Mouse (Mus musculus) yolk sac, embryonic 10.5 days (tissue): ENCODE measurements around the gene E030030I06Rik.
A peak's percentile ranks its signal among the peaks of the same experiment; 100 is the strongest.
"Not testable (repeated sequence)": the region's sequence is repeated elsewhere in the genome, so short reads cannot be mapped to it uniquely, and the experiment has no call there.

ENCODE experiments used
- DNase-seq: peaks from one replicate; pipeline ENCODE4 v3.0.0-alpha.2; 2017; ENCODE audit warnings: low spot score

Gene E030030I06Rik

DNA sequence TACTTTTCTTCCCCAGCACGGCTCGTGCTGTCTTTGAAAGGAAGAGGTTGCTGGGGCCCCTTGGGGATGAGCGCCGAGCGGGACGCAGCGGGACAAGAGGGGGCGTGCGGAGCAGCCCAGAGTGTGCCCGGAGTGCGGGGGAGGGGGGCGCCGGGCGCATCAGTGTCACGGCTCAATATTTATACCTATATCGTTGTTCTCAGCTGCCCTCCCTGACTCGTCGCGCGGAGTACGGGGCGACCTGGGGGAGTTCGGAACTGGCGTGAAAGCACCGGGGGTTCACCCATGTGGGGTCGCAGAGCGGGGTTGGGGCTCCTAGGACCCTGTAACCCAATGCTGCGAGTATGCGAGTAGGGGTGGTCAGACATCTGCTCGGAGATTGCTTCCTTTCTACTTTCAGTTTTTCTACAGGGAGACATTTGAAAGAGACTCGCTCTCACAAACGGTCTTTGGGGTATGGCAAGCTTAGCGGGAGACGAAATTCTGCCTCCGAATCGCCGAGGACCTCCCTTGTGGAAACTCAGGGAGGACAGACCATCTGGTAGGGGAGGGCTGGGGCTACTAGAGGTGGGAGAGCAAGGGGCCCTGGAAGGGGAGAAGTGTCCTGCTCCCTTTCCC, at the start of gene E030030I06Rik:
TSS of gene E030030I06Rik (minus strand) at position 198 of the 618 bp plus-strand sequence.
- peak; percentile 35 for DNase-seq

DNA sequence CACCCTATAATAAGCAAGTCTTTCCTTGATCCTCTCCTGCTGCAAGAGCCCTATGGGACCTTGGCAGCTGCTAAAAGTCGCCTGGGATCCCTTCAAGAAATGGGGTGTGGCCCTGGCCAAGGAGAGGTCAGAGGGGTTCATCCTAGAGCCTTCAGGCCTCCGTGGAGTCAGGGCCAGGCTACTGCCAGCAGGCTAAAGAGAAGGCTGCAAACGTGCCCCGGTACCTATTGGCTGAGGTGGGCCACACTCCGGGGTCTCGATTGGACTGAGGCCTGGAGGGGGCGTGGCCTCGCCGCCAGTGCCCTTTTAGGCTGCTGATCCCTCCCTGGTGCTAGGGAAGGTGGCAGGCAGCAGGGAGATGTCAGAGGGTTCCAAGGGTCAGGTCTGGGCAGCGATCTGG, 42.0 kb upstream of the E030030I06Rik start:
- not testable (repeated sequence) for DNase-seq

DNA sequence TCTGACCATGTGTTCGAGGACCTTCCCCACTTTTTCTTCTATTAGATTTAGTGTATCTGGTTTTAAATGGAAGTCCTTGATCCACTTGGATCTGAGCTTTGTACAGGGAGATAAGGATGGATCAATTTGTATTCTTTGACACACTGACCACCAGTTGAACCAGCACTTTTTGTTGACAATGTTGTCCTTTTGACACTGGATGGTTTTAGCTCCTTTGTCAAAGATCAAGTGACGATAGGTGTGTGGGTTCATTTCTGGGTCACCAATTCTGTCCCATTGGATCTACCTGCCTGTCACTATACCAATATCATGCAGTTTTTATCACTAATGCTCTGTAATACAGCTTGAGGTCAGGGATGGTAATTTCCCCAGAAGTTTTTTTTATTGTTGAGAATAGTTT, 27.4 kb upstream of the E030030I06Rik start:
- DNase-seq = not testable (repeated sequence)

DNA sequence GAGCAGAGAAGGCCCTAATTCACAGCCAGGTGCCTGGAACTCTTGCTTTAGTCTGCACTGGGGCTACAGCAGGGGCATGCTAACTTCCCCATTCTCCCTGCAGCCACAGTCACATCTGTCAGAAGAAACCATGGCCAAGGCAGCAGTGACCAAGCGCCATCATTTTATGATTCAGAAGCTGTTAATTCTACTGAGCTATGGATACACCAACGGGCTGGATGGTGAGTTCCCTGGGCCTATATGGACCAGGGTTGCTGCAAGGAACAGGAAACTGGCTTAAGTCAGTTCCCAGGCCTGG, 25.1 kb upstream of the E030030I06Rik start:
- DNase-seq = not testable (repeated sequence)

DNA sequence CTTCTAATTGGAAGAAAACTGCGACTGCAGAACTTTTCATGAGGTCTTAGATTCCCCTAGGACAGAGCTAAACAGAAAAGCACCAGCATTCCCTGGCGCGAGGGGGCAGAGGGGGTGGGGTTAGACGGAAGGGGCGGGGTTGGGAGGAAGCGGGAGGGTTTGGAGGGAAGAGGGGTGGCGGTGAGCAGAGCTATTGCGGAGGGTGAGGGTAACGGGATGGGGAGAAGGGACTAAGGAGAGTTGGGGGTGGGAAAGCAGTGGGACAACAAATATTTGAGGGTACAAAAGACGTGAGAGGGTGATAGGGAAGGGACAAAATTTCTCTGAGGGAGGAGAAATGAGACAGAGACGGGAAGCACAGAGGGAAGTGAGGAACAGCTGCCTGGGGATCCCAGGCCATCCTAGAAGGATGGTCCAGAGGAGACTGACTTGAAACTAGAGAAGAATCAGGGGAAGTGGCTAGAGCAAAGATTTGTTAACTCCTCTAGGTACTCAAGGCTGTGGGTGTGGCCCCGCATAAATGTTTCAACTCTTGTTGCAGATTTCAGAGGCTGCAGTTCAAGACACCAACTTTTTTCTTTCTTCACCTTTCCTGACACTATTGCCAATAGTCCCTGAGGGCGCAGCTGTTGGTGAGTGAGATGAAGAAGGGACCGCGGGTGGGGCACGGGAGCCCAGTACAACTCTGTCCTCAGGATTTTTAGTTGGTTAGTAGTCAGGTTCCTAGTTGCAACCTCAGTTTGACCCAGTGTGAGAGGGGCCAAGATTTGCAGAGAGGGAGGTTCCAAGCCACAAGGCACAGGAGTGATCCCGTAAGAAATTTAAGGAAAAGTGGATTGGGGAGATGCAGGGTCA, 24.5 kb upstream of the E030030I06Rik start:
- DNase-seq = not testable (repeated sequence)

DNA sequence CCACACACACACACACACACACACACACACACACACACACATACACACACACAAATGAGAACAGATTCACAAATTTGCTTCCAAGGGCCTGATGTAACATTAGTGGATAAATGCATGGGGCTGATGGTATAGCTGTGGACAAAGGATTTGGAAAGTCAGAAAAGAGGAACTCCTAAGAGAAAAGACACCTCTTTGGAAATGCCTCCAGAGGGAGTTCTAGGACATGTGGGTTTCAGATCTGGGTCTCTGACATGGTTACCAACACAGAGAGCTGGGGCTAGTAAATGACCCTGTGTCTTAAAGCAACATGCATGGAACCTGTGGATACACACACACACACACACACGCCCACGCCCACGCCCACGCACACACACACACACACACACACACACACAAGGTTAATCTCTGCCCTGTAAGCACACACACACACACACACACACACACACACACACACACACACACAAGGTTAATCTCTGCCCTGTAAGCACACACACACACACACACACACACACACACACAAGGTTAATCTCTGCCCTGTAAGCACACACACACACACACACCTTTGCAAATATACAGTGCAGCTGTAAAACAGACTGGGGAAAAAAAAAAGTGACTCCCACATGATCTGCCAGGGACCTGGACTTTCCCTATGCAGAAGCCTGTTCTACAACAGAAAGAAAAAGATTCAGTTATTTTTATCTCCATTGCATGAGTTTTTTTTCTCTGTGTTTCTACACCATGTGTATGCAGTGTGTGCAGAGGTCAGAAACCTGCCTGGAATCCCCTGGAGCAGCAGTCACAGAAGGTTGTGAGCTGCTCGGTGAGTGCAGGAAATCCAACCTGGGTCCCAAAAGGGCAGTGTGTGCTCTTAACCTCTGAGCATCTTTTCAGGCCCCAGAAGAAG, 23.6 kb upstream of the E030030I06Rik start:
- not testable (repeated sequence) for DNase-seq

DNA sequence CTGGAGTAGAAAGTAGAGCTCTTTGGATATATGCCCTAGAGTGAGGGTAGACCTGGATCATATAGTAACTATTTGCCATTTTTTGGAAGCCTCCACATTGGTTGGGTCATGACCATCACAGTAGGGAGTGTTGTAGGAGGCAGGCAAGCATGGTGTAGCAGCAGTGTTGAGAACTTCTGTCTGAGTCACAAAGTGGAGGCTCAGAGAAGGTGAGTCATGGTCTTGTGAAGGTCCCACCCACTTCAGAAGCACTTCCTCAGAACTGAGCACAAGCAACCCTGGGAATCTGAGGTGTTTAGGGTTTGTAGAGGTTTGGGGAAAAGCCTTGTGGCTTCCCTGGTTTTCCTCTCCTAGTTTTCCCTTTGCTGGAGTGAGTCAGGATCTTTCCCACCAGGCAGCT, 20.0 kb upstream of the E030030I06Rik start:
- DNase-seq = not testable (repeated sequence)

DNA sequence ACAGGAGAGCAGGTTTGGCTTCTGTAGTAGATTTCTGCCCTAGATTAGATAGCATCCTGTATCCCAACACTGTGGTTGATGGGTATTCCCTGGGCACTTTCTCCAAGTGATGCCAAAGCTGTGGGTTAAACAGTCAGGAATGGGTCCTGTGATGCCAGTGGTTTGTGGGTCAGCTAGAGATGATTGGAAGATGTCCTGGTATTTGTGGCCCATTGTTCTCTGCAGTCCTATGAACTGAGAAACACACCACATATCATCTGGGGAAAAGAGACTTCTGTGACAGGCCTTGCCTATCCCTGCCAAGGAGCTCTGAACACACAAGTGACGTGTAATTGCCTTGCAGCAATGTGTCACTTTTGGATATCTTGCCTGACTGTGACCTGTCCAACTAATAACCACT, 18.0 kb upstream of the E030030I06Rik start:
- DNase-seq = not testable (repeated sequence)

DNA sequence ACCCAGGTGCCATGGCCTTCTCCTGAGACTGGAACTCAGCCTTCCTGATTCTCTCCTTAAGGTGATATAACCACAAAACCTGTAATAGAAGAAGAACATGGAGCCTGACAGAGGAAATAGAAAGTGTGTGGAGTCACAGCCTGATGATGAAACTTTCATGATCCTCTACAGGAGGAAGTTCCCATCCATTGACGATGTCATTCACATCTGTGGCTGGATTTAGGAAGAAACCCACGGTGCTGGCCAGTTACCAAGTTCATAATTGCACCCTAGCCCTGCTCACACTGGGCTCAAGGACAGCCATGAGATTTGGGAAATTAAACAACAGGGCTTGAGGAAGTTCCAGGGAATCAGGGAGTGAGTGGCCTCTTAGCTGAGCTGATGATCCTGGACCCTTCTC, 17.0 kb upstream of the E030030I06Rik start:
- DNase-seq = not testable (repeated sequence)

DNA sequence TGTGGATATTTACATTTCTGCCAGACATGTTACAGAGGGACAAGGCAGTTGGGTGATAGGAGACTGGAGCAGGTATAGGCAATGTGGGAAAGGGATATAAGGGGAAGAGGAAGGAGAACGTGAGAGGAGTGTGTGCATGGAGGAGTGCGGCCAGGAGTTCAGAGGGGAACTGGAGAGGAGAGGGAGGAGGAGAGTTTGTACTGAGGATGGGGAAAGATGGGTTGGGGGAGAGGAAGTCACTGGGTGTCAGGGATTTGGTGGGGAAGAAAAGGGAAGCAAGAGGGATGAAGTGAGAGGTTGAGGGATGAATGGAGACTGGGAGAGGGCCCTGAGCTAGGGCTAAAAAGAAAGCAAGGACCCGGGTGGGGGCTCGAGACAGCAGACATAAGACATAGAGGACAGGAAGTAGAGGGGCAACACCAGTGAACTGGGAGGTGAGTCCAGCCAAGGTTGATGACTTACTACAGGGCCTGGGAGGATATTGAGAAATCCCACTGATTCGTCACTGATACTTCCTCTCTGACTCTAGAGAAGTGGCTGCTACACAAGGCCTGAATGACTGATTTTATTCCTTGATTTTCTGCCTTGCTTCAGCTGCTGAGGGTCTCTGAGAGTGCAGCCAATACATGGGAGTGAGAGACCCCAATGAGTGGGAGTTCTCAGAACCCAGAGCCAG, 16.4 kb upstream of the E030030I06Rik start:
- not testable (repeated sequence) for DNase-seq

DNA sequence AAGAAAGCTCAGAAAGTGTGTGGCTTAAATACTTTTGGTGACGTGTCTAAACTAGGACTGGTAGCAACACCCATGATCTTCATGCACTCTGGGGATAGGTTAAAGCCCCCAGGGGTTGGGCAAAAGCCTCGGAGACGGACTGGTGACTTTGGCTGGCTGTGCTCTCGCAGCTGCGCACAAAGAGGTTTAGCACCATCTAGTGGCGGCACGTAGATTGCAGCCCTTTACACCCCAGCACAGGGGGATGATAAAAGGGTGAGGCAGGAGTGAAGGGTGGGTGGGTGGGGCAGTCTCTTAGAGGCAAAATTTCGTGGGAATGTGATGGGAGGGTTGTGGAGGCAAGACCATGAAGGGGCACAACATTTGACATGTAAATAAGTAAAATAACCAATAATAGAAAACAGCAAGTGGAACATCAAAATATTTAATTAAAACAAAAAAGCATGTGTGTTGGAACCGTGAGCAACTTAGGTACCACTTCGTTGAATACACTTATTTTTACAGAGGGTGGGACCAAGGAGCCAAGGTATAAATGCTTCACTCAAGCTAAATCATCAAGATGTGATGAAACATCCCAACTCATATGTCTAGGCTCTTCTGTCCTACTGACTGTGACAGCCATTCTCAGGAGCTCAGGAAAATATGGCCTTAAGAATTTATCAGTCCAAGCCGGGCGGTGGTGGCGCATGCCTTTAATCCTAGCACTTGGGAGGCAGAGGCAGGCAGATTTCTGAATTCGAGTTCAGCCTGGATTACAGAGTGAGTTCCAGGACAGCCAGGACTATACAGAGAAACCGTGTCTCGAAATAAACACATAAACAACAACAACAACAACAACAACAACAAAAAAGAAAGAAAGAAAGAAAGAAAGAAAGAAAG, 14.9 kb upstream of the E030030I06Rik start:
- DNase-seq = not testable (repeated sequence)

DNA sequence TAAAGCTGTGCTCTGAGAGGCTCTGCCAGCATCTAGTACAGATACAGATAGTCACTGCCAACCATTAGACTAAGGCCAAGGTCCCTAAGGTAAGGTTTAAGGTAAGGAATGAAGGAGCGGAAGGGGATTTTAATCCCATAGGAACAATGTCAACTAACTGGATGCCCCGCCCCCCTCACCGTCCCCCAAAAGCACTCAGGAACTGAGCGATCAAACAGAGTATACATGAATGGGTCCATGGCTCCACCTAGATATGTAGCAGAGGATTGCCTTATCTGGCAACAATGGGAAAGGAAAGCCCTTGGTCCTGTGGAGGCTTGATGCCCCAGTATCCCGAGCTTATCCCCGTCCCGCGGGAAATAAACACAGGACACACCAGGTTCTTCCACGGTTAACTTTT, 14.2 kb upstream of the E030030I06Rik start:
- not testable (repeated sequence) for DNase-seq

DNA sequence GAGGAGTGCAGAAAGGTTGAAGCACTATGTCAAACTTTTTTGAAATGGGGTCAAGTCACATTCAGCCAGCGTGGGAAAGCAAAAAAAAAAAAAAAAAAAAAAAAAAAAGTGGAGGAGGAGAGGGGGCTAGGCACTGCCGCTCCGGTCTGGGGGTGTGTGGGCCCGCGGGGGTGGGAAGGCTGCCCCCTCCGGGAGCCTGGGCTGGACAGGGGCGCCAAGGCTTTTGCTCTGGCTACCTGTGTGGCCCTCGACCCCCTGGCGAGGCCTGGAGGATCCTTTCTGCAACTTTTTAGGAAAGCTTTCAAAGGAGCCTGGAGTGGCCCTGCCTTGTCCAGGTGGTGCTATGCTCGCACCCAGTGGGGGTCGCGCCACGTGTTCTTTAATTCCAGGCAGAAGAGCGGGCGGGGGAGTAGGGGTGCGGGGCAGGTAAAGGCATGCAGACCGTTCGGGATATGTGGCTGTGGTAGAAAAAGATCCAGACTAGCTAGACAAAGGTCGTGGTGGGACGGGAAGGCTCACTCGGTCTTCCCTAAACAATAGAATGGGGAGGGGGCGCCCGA, 10.6 kb upstream of the E030030I06Rik start:
- DNase-seq = no peak

DNA sequence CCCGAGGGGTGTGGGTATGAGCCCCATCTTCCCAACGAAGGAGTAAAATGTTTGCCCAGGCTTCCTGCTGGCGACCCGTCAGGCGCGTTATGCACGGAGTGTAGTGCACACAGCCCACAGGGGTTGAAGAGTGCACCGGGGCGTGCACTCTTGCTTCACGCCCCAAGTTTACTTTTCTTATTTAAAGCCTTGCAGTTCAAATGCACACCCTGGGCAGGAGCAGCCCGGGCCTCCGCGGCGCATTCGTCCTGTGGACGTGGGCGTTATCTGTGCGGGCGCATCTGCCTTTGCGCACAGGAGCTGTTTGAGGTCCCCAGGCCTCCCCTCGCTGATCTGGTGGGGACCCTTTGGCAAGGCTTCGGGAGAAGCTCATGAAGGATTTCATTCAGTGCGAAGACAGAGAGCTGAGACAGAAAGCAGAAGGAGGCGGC, 10.1 kb upstream of the E030030I06Rik start:
- DNase-seq = no peak

DNA sequence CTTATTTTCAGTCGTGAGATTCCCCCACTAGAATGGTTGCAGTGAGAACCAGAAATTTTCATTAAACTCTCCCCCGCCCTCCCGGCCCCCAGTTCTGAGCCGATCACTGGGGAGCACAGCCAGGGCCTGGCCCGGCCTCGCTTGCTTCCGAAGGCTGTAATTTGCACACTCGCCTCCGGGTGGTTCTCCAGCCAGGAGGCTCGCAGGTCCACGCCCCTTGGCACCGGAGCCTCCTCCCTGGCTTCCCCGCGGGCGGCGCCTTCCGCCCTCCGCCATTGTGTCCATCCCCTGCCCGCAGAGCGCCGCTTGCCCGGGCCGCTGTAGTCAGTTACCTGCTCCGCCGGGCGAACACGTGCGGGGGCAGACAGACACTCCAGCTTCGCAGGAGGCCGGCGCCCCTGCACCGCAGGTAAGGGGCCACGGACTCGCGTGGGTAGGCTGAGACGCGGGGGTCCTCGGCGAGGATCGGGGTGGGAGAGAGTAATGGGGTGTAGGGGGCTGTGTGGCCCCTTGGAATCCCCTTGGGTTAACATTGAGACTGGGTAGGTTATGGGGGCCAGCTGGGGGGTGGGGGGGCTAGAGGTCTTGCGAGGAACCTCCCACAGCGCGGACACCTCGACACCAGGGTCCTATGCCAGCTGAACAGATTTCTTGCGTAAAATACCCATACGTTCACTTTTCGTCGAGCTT, 9.4 kb upstream of the E030030I06Rik start, which contains the start of the genes Raet1e and H60b:
TSS of gene Raet1e (plus strand) at position 260 of the 690 bp plus-strand sequence.
TSS of gene H60b (plus strand) at position 277 of the 690 bp plus-strand sequence.
- DNase-seq = peak; percentile 28

DNA sequence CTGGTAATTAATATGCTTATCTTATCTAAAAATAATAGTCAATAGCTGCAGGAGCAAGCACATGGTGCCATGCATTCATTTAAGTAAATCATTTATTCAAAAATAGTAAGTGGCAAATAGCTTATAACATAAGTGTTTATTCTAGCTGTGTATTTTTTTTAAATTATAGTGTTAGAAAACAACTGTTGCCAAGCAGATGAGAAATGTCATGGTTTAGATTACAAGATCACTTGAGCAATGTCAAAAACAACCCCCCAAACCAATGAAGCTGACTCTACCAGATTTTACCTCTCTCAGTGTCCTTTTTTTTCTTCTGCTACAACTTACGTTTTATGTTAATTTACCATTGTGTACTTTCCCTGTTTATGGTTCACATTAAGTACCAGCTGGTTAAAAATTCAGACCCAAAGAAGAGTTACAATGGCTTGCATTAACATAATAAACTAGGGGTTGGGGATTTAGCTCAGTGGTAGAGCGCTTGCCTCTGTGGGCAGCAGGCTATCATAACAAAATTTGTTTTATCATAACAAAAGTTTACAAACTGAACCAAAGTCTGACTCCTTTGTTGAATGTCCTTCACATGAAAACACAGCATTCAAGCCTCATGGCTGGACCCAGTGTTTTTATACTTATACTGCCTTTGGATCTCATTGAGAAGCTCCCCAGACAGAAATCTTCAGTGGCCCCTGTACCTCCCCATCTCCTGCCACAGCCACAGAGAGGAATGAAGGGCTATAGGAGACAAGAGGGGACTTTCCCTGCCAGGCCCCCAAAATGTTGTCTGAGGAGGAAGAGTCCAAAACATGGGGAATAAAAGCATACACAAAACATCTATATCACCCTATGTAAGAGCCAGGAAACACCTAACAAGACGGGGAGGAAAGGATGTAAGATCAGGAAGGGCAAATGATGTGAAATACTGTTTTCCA, 6.1 kb upstream of the E030030I06Rik start:
- no peak for DNase-seq

DNA sequence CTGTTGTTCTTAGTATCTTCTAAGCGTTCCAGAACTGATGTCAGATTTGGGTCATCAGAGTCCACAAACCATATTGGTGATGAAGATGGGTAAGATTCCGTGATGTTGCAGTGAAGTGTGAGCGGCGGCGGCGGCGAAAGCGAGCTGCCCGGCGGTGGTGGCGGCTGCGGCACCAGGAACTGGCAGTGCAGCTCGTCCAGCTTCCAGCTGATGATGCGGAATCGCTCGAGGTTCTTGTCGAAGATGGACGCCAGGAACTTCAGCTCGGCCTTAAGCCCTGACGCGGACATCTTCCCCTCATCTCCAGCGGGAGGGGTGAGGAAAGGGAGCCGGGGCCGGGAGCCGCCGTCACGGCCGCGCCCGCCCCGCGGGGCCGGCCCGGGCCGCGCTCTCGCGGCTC, 5.1 kb upstream of the E030030I06Rik start:
- not testable (repeated sequence) for DNase-seq

DNA sequence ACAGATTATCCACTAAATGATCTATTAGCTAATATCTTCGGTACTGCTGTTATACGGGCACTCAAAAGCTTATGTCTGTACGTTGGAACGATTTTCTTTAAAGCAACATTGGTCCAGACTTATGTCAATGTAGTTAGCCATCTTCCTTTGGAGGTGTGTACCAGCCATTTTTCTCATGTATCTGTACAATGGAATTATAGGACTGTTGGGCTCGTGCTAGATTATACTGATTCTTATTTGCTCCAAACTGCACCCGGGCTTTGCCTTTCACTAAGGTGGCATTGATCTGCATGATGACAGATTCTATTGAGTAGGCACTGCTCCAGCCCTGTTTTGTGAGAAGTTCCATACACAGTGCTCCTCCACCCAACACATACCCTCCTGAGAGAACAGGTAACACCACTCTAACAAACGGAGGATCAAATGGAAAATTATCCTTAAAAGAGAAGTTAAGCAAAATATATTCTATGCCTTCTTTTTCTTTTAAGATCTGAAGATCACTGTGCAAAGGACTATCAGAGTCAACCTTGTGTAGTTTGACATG, 4.1 kb upstream of the E030030I06Rik start:
- DNase-seq = not testable (repeated sequence)
